Mouse (Mus musculus) liver, embryonic 14.5 days (tissue): Measurements from ENCODE around the gene Hist1h2ab. TPM values are rescaled to one million over a fixed set of nuclear protein-coding genes. Genes with fewer than 3 reads are reported as not detected.

Experiments
- ATAC-seq: fragments of 200-750 bp; cut with Nextera tagmentation; 2 replicates; pipeline ENCODE4 v1.8.0; 2017; ENCODE audit warnings: moderate number of reproducible peaks, mild to moderate bottlenecking, moderate library complexity; ENCODE audit not compliant: insufficient read depth
- DNase-seq, 3 experiments: peaks; one replicate each; pipeline ENCODE4 v3.0.0-alpha.2; 2012 to 2013; ENCODE audit warnings: low read depth in 3 of 3, low spot score in 3 of 3
- H3K27ac ChIP-seq: fragments of 300-500 bp; sonication (generic); 2 replicates; pipeline ENCODE4 v1.5.1; 2014; ENCODE audit warnings: moderate library complexity, mild to moderate bottlenecking, control low read depth, inconsistent platforms
- H3K27me3 ChIP-seq: fragments of 300-500 bp; sonication (generic); 2 replicates; pipeline ENCODE4 v1.6.1; 2014; ENCODE audit warnings: mild to moderate bottlenecking, low read length, moderate library complexity; ENCODE audit not compliant: control insufficient read depth, insufficient read depth
- H3K36me3 ChIP-seq: fragments of 300-500 bp; sonication (generic); replicated peaks from 2 replicates; pipeline ENCODE4 v1.6.1; 2014; ENCODE audit warnings: low read depth; ENCODE audit not compliant: control insufficient read depth, insufficient read depth
- H3K4me1 ChIP-seq, 2 experiments: fragments of 200-500 bp in 1 of 2; fragments of 300-500 bp in 1 of 2; sonication (generic) in 1 of 2; replicated peaks; 2 replicates each; pipeline ENCODE4 v1.6.1; 2012 to 2014; ENCODE audit warnings: antibody characterized with exemption in 1 of 2, inconsistent platforms in 1 of 2, low read length in 1 of 2; ENCODE audit not compliant: control insufficient read depth in 2 of 2, insufficient read depth in 2 of 2
- H3K4me2 ChIP-seq: fragments of 300-500 bp; sonication (generic); 2 replicates; pipeline ENCODE4 v1.6.1; 2014; ENCODE audit warnings: low read depth, mild to moderate bottlenecking, control low read depth, moderate library complexity
- H3K4me3 ChIP-seq, 2 experiments: fragments of 200-500 bp in 1 of 2; fragments of 300-500 bp in 1 of 2; sonication (generic) in 1 of 2; 2 replicates each; pipeline ENCODE4 v1.5.1; 2012 to 2014; ENCODE audit warnings: low read depth in 2 of 2, low read length in 2 of 2, mild to moderate bottlenecking in 2 of 2, control low read depth in 1 of 2, inconsistent platforms in 1 of 2, moderate library complexity in 1 of 2; ENCODE audit not compliant: insufficient read depth in 1 of 2
- H3K9ac ChIP-seq: fragments of 300-500 bp; sonication (generic); replicated peaks from 2 replicates; pipeline ENCODE4 v1.6.1; 2014; ENCODE audit warnings: mild to moderate bottlenecking, control low read depth, moderate library complexity
- H3K9me3 ChIP-seq: fragments of 300-500 bp; sonication (generic); 2 replicates; pipeline ENCODE4 v1.6.1; 2016; ENCODE audit warnings: low read length, mixed read lengths; ENCODE audit not compliant: control insufficient read depth
- CTCF ChIP-seq: IDR thresholded peaks from 2 replicates; pipeline ENCODE4 v1.5.1; 2016; ENCODE audit warnings: antibody characterized with exemption, low read depth, control low read depth
- EP300 ChIP-seq: IDR thresholded peaks from 2 replicates; pipeline ENCODE4 v1.6.1; 2016; ENCODE audit warnings: antibody characterized with exemption, low read depth
- WGBS: fragments of 180-500 bp; shearing (Covaris S2); extraction: QIAGEN DNeasy Blood & Tissue Kit; methylation state at CpG from one replicate; pipeline ENCODE4 v1.1.7; 2014; ENCODE audit not compliant: insufficient replicate concordance; 5-methylcytosine and 5-hydroxymethylcytosine counted together
- polyA plus RNA-seq, 2 experiments: library from polyadenylated mRNA; depleted of rRNA in 1 of 2; stranded (reverse) in 1 of 2; unstranded in 1 of 2; fragments of >200 nt; fragmentation: Nextera tagmentation in 1 of 2; extraction: Ambion mirVana in 1 of 2; gene quantifications; 2 replicates each; pipeline versions ENCODE4 v1.2.1 to v1.2.3; 2012 to 2014

Gene Hist1h2ab
- polyA plus RNA-seq, 2 experiments: 45.3 to 74.8 TPM

GRCm38 (mm10) chr13:23740256-23740840, 10.6 kb upstream of the Hist1h2ab start:
- DNase-seq (peak in 1 of 3 experiments; percentile 62), ATAC-seq (no peak)

GRCm38 (mm10) chr13:23740910-23741309, 10.0 kb upstream of the Hist1h2ab start:
- Histone ChIP-seq H3K27ac (peak overlapping the region; percentile 99), H3K9ac (peak overlapping the region; percentile 97), H3K4me1 (peaks cover 16 to 24% of the 10 kb centered on the region in 2 experiments), H3K4me2 (peak overlapping the region; percentile 94), H3K27me3 (no peaks in the 10 kb centered on the region), H3K4me3 (peak overlapping the region; percentile 65 to 86; a peak in 3 of 4 replicates), H3K36me3 (no peaks in the 10 kb centered on the region), H3K9me3 (no peaks in the 10 kb centered on the region)
- WGBS: 22% methylated on average over 5 of the region's 5 CpGs
- TF ChIP-seq CTCF (no peak), EP300 (no peak)
- ATAC-seq: no peak
- DNase-seq: no peak

More at GRCm38 (mm10) chr13:23740256-23740840, 10.6 kb upstream of the Hist1h2ab start:
- Histone ChIP-seq H3K27me3 (no peaks in the 10 kb centered on the region), H3K4me1 (peaks cover 16 to 22% of the 10 kb centered on the region in 2 experiments), H3K27ac (peak overlapping the region; percentile 99), H3K9me3 (no peaks in the 10 kb centered on the region), H3K36me3 (no peaks in the 10 kb centered on the region), H3K9ac (peak overlapping the region; percentile 97), H3K4me2 (peak overlapping the region; percentile 94), H3K4me3 (peak overlapping the region; percentile 65 to 86)
- no peak for TF ChIP-seq CTCF
- TF ChIP-seq EP300: peak; percentile 6; the same call in 1 of the 2 replicates
- WGBS: 15% methylated on average over 13 of the region's 13 CpGs

GRCm38 (mm10) chr13:23742007-23742406, 8.9 kb upstream of the Hist1h2ab start:
- Histone ChIP-seq H3K9ac (peak overlapping the region; percentile 73), H3K4me2 (peak overlapping the region; percentile 94), H3K36me3 (no peaks in the 10 kb centered on the region), H3K27me3 (no peaks in the 10 kb centered on the region), H3K4me1 (peaks cover 16 to 24% of the 10 kb centered on the region in 2 experiments), H3K4me3 (peak overlapping the region in 1 of 2 experiments; percentile 36; a peak in 2 of 4 replicates), H3K9me3 (no peaks in the 10 kb centered on the region), H3K27ac (peak overlapping the region; percentile 87)
- ATAC-seq (no peak), DNase-seq (no peak)
- no peak for TF ChIP-seq EP300
- no peak for TF ChIP-seq CTCF

- no peaks in the 10 kb centered on the region for H3K36me3 ChIP-seq
- ATAC-seq (no peak), DNase-seq (no peak)
- H3K4me2 ChIP-seq: peak overlapping the region; percentile 47
- peak overlapping the region in 1 of 2 experiments; percentile 28; a peak in 3 of 4 replicates for H3K4me3 ChIP-seq
- peak overlapping the region; percentile 52 for H3K9ac ChIP-seq
- WGBS: 87% methylated on average over 5 of the region's 5 CpGs
- H3K27ac ChIP-seq: peak overlapping the region; percentile 85
- H3K4me1 ChIP-seq: peaks cover 15 to 27% of the 10 kb centered on the region in 2 experiments
- H3K27me3 ChIP-seq: no peaks in the 10 kb centered on the region
- no peaks in the 10 kb centered on the region for H3K9me3 ChIP-seq
- no peak for TF ChIP-seq EP300
- no peak for TF ChIP-seq CTCF
Measured at GRCm38 (mm10) chr13:23743215-23743614, 7.7 kb upstream of the Hist1h2ab start.

- 47% methylated on average over 4 of the region's 4 CpGs for WGBS
- Histone ChIP-seq H3K9ac (peak overlapping the region; percentile 95), H3K4me3 (peak overlapping the region; percentile 61 to 62)
Measured at GRCm38 (mm10) chr13:23743963-23744362, 7.0 kb upstream of the Hist1h2ab start.

More at GRCm38 (mm10) chr13:23743963-23744362, 7.0 kb upstream of the Hist1h2ab start:
- TF ChIP-seq EP300 (0 out of 2 replicates have a peak, but pooled peaks have one; percentile 4), CTCF (no peak)
- Histone ChIP-seq H3K4me1 (peaks cover 20 to 30% of the 10 kb centered on the region in 2 experiments), H3K27ac (peak overlapping the region; percentile 100), H3K9me3 (no peaks in the 10 kb centered on the region), H3K27me3 (no peaks in the 10 kb centered on the region), H3K4me2 (peak overlapping the region; percentile 89), H3K36me3 (no peaks in the 10 kb centered on the region)
- DNase-seq (no peak), ATAC-seq (no peak)
